Mouse (Mus musculus): ENCODE results near the gene Hmgcll1. TPM values are rescaled to one million over a fixed set of nuclear protein-coding genes. Genes with fewer than 3 reads are reported as not detected.

Hmgcll1 gene
- total RNA-seq (2021), result under 1 TPM; 0.17 to 0.28 TPM
- long read RNA-seq, experiment 1, result 0 reads
- long read RNA-seq, experiment 2, result 0 reads

DNA sequence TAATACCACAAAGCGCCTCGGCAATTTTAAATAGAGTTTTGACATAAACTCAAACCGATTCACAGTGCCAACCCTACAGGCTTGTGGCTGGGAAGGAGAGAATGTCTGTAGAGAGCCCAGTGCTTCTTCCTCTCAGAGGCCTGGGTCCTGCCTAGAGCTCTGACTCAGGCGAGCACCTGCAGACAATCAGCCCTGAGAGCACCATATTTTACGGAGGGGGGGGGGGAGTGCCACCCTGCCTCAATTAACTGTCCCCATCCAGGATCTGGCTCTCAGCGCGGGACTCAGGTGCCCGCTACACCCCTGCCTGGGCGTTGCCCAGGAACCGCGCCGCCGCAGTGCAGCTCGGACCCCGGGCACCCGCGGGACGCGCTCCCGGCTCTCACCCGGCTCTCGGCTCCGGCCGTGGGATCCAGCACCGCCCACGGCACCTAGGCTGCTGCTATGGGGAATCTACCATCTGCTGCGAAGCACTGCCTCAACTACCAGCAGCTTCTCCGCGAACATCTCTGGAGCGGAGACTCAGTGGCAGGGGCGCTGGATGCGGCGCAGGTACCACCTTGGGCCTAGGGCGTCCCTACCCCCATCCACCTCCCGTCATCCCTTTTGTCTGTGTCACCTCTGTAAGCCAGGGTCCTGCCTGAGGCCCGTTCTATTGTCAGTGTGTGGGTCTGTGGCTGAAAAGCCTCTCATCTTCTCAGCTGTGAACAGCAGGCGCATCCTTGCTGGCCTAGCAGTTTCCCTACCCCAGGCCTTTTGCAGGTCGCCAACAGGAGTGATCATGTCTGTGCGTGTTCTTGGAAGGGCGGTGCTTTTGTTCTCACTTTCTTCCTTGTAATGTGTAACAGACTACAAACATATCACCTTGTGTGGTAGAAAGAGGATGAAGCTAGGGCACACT is at the start of gene Hmgcll1:
TSS of gene Hmgcll1 (plus strand) at position 225 of the 901 bp plus-strand sequence.
- DNase-seq, result no peak
- Histone ChIP-seq H3K27ac (peak within 1 kb of the TSS; percentile 65), H3K4me3 (peak within 1 kb of the TSS; percentile 62)
- TF ChIP-seq CTCF (IDR thresholded peaks at IDR 0.05), result no peak
- intact Hi-C loops (cut with DNase I), result no loop called here

DNA sequence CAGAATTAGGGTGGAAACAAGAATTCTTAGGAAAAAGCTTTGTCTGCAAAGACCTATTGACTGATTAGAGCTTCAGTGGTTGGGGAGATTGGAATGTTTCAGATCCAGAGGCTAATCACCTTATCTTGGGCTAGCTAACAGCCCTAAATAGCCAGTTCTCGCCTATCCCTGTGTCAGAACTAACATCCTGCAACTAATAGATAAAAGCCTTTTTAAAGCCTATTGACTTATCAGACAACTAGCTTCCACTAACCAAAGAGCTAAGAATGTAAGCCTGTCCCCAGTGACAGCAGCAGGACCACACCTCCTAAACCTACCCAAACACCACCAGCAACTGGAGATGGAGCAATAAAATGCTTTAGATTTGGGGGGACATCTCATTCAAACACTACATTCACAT is 34.6 kb upstream of the Hmgcll1 start:
- intact Hi-C loops (cut with DNase I), result no loop called here
- no peak for TF ChIP-seq CTCF (IDR thresholded peaks at IDR 0.05)
- H3K27ac ChIP-seq, result no peak overlapping the region
- DNase-seq, result no peak
- no peak overlapping the region for H3K4me3 ChIP-seq

DNA sequence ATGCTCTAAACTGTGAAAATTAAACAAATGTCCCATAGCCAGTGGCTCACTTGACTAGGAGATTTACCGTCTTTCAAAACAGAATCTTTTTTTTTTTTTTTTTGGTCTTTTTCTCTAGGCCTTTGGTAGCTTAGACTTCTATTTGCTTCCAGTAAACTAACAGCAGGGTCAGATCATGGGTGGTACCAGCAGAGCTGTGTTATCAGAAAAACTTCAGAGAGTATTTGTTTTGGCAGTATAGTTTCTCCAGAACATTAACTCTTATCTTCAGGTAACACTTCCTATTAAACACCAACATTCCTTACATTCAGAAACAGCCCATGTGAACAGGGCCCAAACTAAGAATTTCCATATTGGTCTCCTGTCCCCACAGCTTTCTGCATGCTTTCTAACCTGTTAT is 33.5 kb upstream of the Hmgcll1 start:
- intact Hi-C loops (cut with DNase I), result no loop called here
- TF ChIP-seq CTCF (IDR thresholded peaks at IDR 0.05), result no peak
- no peak for DNase-seq
- no peak overlapping the region for H3K27ac ChIP-seq
- no peak overlapping the region for H3K4me3 ChIP-seq

DNA sequence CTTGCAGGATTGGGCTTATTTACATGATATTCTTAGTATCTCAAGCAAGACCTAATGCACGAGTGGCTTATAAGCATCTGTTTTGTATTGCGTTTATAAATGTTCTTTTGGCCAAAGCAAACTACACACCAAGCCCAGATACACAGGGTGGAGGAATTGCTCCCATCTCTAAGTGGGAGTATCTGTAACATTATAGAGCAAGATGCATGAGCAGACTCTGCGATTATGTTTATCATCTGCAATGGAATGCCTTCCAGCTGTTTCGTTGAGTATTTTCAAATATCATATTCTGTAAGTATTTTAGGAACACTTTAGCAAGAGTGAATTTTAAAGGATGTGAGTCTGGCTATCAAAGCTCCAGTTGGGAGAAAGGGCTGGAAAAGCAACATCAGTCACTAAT is 25.2 kb upstream of the Hmgcll1 start:
- no peak for TF ChIP-seq CTCF (IDR thresholded peaks at IDR 0.05)
- H3K4me3 ChIP-seq, result no peak overlapping the region
- intact Hi-C loops (cut with DNase I), result no loop called here
- DNase-seq, result no peak
- H3K27ac ChIP-seq, result no peak overlapping the region

DNA sequence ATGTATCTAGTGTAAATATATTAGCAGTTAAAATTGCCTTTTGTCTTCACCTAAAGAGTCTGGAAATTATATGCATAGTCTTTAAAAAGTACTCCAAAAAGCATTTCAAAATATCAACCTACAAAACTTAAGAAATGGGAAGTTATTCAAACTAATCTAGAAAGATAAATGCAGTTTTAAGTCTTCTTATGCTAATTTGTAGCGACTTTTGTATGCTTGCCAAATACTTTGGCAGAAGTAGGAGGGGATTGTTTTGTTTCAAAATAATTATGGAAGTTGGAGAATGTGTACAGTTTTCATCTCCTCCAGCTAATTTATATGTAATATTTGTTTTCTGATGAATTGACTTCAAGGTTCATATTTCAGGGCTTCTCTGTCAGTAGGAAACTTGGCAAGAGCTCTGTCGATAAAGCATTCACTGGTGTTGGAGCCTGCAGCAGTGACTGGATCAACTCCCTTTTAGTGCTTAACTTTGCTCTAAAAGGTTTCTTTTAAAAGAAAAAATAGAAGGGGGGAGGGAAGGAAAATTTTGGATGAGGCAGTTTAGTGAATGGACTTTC is 15.8 kb upstream of the Hmgcll1 start:
- DNase-seq, result no peak
- TF ChIP-seq CTCF (IDR thresholded peaks at IDR 0.05), result no peak
- Histone ChIP-seq H3K27ac (peak overlapping the region; percentile 35; the same call in 1 of the 2 replicates), H3K4me3 (no peak overlapping the region)
- intact Hi-C loops (cut with DNase I), result no loop called here

DNA sequence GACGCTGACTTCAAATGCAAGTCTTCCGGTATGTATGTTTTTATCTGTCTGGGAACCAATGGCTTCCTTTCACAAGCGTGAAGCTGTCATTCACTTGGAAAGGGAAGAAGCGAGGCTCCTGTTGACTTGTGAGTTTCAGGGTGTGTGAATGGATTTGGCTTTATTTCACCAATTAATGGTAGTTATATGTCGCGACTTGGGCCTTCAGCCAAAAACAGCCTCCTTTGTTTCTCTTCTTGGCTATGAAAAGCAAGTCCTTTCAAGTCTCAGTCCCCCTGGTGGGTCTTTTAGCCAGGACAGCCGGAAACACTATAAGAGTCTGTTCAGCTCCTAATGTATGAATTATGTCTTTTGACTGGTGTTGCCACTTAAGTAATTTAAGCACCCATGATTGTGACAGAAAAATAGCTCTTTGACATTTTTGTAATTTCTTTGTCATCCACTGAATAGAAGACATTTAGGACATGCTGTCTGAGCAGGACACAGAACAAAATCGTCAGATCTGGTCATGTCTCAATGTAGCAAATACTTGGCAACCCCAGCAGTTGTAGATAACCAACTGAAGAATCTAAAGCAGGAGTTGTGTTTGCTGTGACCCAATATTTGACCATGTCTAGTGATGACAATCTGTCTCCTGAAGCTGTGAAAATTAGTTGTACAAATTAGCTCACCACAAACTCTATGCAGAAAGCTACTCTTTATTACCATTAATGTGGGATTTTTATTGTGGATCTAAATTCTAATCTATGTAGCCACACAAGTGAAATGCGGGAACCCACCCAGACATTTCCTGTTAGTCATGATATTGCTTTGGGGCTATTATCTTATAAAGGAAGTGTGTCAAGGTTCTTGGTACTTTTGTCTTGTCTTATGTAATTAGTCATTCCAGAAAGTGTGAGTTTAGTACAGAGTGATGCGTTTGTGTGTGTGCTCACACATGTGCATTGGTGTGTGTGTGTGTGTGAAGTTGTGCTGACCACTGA is 13.5 kb upstream of the Hmgcll1 start:
- no peak for DNase-seq
- Histone ChIP-seq H3K27ac (no peak overlapping the region), H3K4me3 (no peak overlapping the region)
- intact Hi-C loops (cut with DNase I), result loop anchor here (10.0 kb wide), 1 partner anchor 104 kb away; no protein-coding TSS in a partner anchor
- no peak for TF ChIP-seq CTCF (IDR thresholded peaks at IDR 0.05)

DNA sequence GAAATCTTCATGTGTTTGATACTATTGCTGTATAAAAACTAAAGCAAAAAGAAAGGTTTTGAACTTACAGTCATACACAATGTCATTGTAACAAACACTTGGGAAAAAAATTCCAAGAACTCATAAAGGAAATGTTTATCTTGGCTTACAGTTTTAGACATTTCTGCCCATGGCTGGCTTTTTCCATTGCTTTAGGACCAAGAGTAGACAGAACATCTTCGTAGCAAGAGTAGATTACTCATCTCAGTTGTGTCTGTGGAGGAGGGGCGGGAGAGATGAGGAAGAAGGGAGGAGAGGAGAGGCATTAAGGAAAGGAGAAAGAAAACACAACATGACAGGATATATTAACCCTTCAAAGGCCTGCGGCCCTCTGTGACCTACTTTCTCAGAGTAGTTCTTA is 11.6 kb upstream of the Hmgcll1 start:
- no peak for TF ChIP-seq CTCF (IDR thresholded peaks at IDR 0.05)
- DNase-seq, result no peak
- intact Hi-C loops (cut with DNase I), result loop anchor here (10.0 kb wide), 1 partner anchor 102 kb away; no protein-coding TSS in a partner anchor
- no peak overlapping the region for H3K4me3 ChIP-seq
- peak overlapping the region; percentile 61 for H3K27ac ChIP-seq

DNA sequence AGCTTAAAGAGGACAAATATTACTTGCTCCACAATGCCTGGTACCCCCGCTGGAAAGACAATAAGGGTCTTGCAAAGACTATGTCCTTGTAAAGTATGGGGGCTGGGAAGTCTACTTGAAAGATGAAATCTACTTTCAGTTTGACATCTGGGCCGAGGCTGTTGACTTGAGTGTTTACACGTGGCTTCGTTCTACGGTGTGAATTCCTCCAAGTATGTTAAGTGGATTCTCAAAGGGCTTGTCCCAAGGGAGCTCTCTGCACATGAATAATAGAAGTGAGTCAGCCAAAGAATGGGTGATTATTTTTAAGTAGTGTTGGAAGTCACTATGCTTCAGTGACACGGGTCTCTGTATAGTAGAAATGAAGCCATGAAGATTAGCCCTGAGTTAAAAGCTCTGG is 11.0 kb upstream of the Hmgcll1 start:
- no peak for TF ChIP-seq CTCF (IDR thresholded peaks at IDR 0.05)
- H3K4me3 ChIP-seq, result no peak overlapping the region
- peak overlapping the region; percentile 61 for H3K27ac ChIP-seq
- peak; percentile 21 for DNase-seq
- intact Hi-C loops (cut with DNase I), result loop anchor here (10.0 kb wide), 1 partner anchor 101 kb away; no protein-coding TSS in a partner anchor

DNA sequence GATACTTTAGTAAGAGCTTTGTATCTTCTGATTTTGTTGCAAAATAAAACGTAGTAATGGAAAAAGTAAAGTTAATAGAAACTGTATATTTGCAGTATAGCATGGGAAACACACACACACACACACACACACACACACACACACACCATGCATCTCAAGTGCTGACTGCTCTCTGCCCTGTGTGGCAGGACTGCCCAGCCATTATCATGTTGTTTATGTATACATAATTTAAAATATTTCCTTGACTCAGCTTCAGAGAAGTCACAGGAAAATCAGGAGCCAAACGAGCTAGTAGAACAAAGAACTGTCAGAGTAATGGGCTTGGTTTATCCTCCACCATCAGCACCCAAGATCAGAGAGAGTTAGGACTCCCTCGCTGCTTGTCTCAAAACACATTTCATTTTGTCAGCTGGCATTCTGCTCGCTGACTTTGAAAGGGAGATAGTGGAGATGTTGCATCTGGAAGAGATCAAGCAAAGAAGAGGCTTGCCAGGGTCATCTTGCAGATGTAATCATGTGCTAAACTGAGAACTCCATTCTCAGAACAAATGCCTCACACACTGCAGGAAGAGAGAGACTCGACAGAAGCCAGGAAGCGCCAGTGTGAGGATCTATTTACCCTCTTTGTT is 7.2 kb upstream of the Hmgcll1 start:
- Histone ChIP-seq H3K4me3 (no peak overlapping the region), H3K27ac (peak overlapping the region; percentile 68)
- DNase-seq, result peak; percentile 57
- intact Hi-C loops (cut with DNase I), result loop anchor here (10.0 kb wide), 1 partner anchor 97 kb away; no protein-coding TSS in a partner anchor
- TF ChIP-seq CTCF (IDR thresholded peaks at IDR 0.05), result no peak

DNA sequence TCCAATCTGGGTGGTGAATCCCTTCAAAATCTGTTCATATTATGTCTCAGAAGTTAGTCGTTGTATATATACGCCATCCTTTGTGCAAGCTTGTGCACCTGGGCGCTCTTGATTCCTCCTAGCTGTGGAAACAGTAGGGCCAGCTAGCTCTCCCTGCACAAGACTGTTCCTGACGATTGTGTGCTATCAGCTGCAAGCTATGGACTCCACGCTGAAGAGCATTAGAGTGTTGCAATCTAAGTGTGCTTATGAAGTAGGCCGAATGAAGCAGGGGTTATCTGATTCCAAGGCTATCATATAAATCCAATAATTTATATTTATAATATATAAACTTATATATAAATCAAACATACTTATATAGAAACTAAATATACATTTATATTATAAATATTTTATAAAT is 866 bp upstream of the Hmgcll1 start:
- DNase-seq, result no peak
- intact Hi-C loops (cut with DNase I), result no loop called here
- no peak overlapping the region for H3K4me3 ChIP-seq
- TF ChIP-seq CTCF (IDR thresholded peaks at IDR 0.05), result no peak
- H3K27ac ChIP-seq, result no peak overlapping the region

DNA sequence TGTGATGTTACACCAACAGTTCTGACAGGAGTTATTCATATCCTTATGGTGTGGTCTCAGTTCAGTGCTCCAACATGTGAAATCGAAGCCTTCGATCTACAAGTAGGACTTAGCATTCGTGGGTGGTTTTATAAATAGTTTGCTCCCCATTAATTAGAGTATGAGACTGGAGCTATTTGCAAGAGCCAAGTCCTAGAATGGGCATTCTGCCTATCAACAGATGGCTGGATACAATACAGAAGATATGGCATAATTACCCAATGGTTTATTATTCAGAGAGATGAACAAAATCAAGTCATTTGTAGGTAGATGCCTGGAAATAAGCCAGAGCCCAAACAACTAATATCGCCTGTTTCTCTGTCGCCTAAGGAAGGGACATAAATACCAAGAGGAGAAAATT is 1.3 kb downstream of the Hmgcll1 start:
- H3K4me3 ChIP-seq, result no peak overlapping the region
- no peak for DNase-seq
- intact Hi-C loops (cut with DNase I), result no loop called here
- peak overlapping the region; percentile 46 for H3K27ac ChIP-seq
- no peak for TF ChIP-seq CTCF (IDR thresholded peaks at IDR 0.05)

DNA sequence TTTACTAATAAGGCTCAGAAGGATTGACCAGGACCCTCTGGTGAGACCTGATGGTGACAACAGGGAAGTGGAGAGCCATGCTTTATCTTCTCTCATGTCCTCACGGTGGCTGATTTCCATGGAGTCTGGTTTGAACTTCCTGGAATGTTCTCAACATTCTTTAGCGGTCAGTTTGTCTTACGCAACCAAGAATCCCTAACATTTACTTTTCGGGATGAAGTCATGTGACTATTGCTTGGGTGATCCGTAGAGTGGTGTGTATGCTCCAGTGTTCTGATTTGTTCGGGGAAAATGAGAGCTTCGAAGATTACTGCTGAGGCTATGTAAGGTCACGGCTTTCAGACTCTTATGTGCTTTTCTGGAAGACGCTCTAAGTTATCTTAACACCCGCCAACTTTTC is 1.9 kb downstream of the Hmgcll1 start:
- no peak for TF ChIP-seq CTCF (IDR thresholded peaks at IDR 0.05)
- intact Hi-C loops (cut with DNase I), result no loop called here
- no peak overlapping the region for H3K4me3 ChIP-seq
- H3K27ac ChIP-seq, result peak overlapping the region; percentile 62
- DNase-seq, result no peak

Data from gastrocnemius, adult 2 months (tissue).